Mouse (Mus musculus) liver, postnatal 0 days (tissue): ENCODE results near the gene Tmem207. TPM values are rescaled to one million over a fixed set of nuclear protein-coding genes. Genes with fewer than 3 reads are reported as not detected.
A peak's percentile ranks its signal among the peaks of the same experiment; 100 is the strongest.
"Not testable (repeated sequence)": the region's sequence is repeated elsewhere in the genome, so short reads cannot be mapped to it uniquely, and the experiment has no call there.

ENCODE experiments used
- ATAC-seq: fragments of 200-750 bp; cut with Nextera tagmentation; 2 replicates; pipeline ENCODE4 v1.8.0; 2017; ENCODE audit warnings: mild to moderate bottlenecking, moderate library complexity
- DNase-seq: peaks from one replicate; pipeline ENCODE4 v3.0.0-alpha.2; 2016
- H3K27ac ChIP-seq: fragments of 300-500 bp; sonication (generic); 2 replicates; pipeline ENCODE4 v1.5.1; 2014; ENCODE audit warnings: antibody characterized with exemption, moderate library complexity, mild to moderate bottlenecking, low read depth
- H3K27me3 ChIP-seq: fragments of 300-500 bp; sonication (generic); 2 replicates; pipeline ENCODE4 v1.6.1; 2014; ENCODE audit warnings: low read length, control low read depth, mixed read lengths; ENCODE audit not compliant: insufficient read depth
- H3K36me3 ChIP-seq: fragments of 300-500 bp; sonication (generic); replicated peaks from 2 replicates; pipeline ENCODE4 v1.6.1; 2014; ENCODE audit warnings: mild to moderate bottlenecking, control low read depth, low read length, moderate library complexity, mixed read lengths; ENCODE audit not compliant: insufficient read depth
- H3K4me1 ChIP-seq: fragments of 300-500 bp; sonication (generic); 2 replicates; pipeline ENCODE4 v1.6.1; 2014; ENCODE audit warnings: antibody characterized with exemption, mild to moderate bottlenecking, control low read depth; ENCODE audit not compliant: insufficient read depth
- H3K4me2 ChIP-seq: fragments of 300-500 bp; sonication (generic); 2 replicates; pipeline ENCODE4 v1.6.1; 2014; ENCODE audit warnings: low read depth, mild to moderate bottlenecking, low read length, moderate library complexity, mixed read lengths
- H3K4me3 ChIP-seq: fragments of 300-500 bp; sonication (generic); 2 replicates; pipeline ENCODE4 v1.5.1; 2014; ENCODE audit warnings: low read depth, low read length
- H3K9ac ChIP-seq: fragments of 300-500 bp; sonication (generic); replicated peaks from 2 replicates; pipeline ENCODE4 v1.6.1; 2014; ENCODE audit warnings: mild to moderate bottlenecking, moderate library complexity
- H3K9me3 ChIP-seq: fragments of 300-500 bp; sonication (generic); 2 replicates; pipeline ENCODE4 v1.6.1; 2016; ENCODE audit warnings: mild to moderate bottlenecking, control low read depth, low read length, mixed read lengths
- CTCF ChIP-seq: sonication (generic); IDR thresholded peaks from 2 replicates; pipeline ENCODE4 v1.5.1; 2016; ENCODE audit warnings: antibody characterized with exemption, low read depth
- EP300 ChIP-seq: IDR thresholded peaks from 2 replicates; pipeline ENCODE4 v1.6.1; 2016; ENCODE audit warnings: antibody characterized with exemption, low read depth, mild to moderate bottlenecking
- WGBS: fragments of 180-500 bp; shearing (Covaris S2); extraction: QIAGEN DNeasy Blood & Tissue Kit; methylation state at CpG from one replicate; pipeline ENCODE4 v1.1.7; 2014; ENCODE audit not compliant: insufficient replicate concordance; 5-methylcytosine and 5-hydroxymethylcytosine counted together
- polyA plus RNA-seq: library from polyadenylated mRNA; unstranded; fragments of >200 nt; fragmentation: Nextera tagmentation; extraction: Ambion mirVana; gene quantifications from 2 replicates; pipeline ENCODE4 v1.2.1, GENCODE M21; 2015

Gene Tmem207
- polyA plus RNA-seq, 1 experiment from 2014 or later, result not detected

DNA sequence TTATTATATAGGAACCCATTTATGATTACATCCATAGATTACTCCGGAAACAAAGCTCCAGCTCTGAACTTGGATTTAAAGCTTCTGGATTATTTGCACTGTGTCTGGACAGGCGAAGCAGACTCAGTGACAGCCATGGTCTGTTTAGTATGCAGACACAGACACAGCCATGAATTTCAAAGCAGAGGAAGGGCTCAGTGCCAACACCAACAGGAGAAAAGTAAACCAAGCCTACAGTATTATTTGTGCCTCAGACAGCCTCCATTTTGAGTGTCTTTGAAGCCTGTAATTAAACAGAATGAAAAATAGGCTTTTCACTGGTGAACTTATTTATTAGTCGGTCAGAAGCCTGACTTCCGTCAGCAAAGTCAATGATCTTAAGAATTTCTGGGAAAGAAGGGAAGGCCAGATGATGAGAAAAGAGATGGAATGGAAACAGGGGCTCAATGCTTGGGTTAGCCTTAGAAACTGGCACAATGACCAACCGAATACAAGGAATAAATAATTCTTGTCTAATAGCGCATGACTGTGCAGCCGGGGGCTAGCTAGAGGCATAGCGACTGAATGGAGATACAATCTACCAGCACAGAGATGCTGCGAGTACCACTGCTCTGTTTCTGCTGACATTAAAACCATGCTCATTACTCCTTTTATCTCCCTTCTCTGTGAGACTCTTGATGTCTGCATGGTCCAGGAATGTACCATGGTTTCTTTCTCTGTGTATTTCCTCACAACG, 1.5 kb upstream of the Tmem207 start:
- Histone ChIP-seq H3K27me3 (no peaks in the 10 kb centered on the region), H3K9ac (no peak overlapping the region), H3K36me3 (no peaks in the 10 kb centered on the region), H3K4me2 (no peak overlapping the region), H3K4me3 (no peak overlapping the region), H3K9me3 (no peaks in the 10 kb centered on the region), H3K4me1 (no peaks in the 10 kb centered on the region), H3K27ac (no peak overlapping the region)
- no peak for DNase-seq
- no peak for ATAC-seq
- TF ChIP-seq EP300, result no peak
- TF ChIP-seq CTCF, result no peak
- 81% methylated on average over 10 of the region's 10 CpGs for WGBS

DNA sequence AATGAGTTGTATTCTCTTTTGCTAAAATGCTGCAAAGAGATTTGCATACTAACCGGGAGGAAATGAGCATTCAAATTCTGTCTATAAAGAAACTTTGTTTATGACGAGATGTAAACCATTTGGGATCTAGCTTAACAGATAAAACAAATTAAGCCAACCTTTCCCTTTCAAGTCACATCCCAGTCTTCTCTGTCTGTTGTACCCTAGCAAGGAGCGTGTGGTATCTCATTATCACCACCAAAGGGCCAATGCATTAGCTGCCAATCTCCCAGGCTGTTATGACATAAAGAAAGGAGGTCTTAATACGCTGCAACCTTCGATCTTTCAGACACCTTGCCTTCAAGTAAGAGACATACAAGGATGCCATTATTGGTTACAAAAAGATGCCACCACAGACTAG, 737 bp downstream of the Tmem207 start:
- no peaks in the 10 kb centered on the region for H3K36me3 ChIP-seq
- no peak overlapping the region for H3K27ac ChIP-seq
- no peak overlapping the region for H3K4me2 ChIP-seq
- DNase-seq (no peak), ATAC-seq (no peak)
- H3K4me3 ChIP-seq, result no peak overlapping the region
- TF ChIP-seq CTCF (no peak), EP300 (no peak)
- no peaks in the 10 kb centered on the region for H3K27me3 ChIP-seq
- 71% methylated on average over 5 of the region's 5 CpGs for WGBS
- H3K4me1 ChIP-seq, result no peaks in the 10 kb centered on the region
- no peaks in the 10 kb centered on the region for H3K9me3 ChIP-seq
- H3K9ac ChIP-seq, result no peak overlapping the region

- Histone ChIP-seq H3K27ac (no peak overlapping the region), H3K4me1 (no peaks in the 10 kb centered on the region), H3K4me2 (no peak overlapping the region), H3K27me3 (no peaks in the 10 kb centered on the region), H3K4me3 (no peak overlapping the region), H3K9me3 (no peaks in the 10 kb centered on the region), H3K9ac (no peak overlapping the region), H3K36me3 (no peaks in the 10 kb centered on the region)
- peak; percentile 23 for DNase-seq
- no peak for TF ChIP-seq EP300
- TF ChIP-seq CTCF, result peak; percentile 70
- 40% methylated on average over 2 of the region's 2 CpGs for WGBS
- no peak for ATAC-seq
Measured at GRCm38 (mm10) chr16:26519596-26519995, 7.0 kb downstream of the Tmem207 start.

- Histone ChIP-seq H3K9ac (no peak overlapping the region), H3K27me3 (no peaks in the 10 kb centered on the region), H3K9me3 (no peaks in the 10 kb centered on the region), H3K4me1 (no peaks in the 10 kb centered on the region), H3K27ac (no peak overlapping the region; the same call in 1 of the 2 replicates), H3K36me3 (no peaks in the 10 kb centered on the region), H3K4me2 (no peak overlapping the region), H3K4me3 (no peak overlapping the region)
- DNase-seq (no peak), ATAC-seq (no peak)
- 59% methylated on average over 4 of the region's 4 CpGs for WGBS
- TF ChIP-seq EP300 (no peak), CTCF (no peak)
Measured at GRCm38 (mm10) chr16:26504961-26505360, 21.6 kb downstream of the Tmem207 start.

- H3K36me3 ChIP-seq, result no peaks in the 10 kb centered on the region
- TF ChIP-seq EP300, result no peak
- no peak for TF ChIP-seq CTCF
- H3K9me3 ChIP-seq, result no peaks in the 10 kb centered on the region
- 73% methylated on average over 3 of the region's 3 CpGs for WGBS
- no peak overlapping the region for H3K27ac ChIP-seq
- H3K4me2 ChIP-seq, result no peak overlapping the region
- H3K4me3 ChIP-seq, result no peak overlapping the region
- no peak overlapping the region for H3K9ac ChIP-seq
- H3K27me3 ChIP-seq, result no peaks in the 10 kb centered on the region
- no peak for ATAC-seq
- no peaks in the 10 kb centered on the region for H3K4me1 ChIP-seq
- DNase-seq, result no peak
Measured at GRCm38 (mm10) chr16:26500738-26501137, 25.8 kb downstream of the Tmem207 start.

- not testable (repeated sequence) for ATAC-seq, DNase-seq, H3K4me1 ChIP-seq, H3K9ac ChIP-seq, H3K4me2 ChIP-seq, H3K27me3 ChIP-seq, H3K9me3 ChIP-seq, H3K4me3 ChIP-seq, H3K27ac ChIP-seq, H3K36me3 ChIP-seq
- WGBS, result 83% methylated on average over 3 of the region's 3 CpGs
Measured at GRCm38 (mm10) chr16:26499705-26500104, 26.9 kb downstream of the Tmem207 start.
